Mouse (Mus musculus) lung, embryonic 14.5 days (tissue): ENCODE results near the gene Arid5b. TPM values are rescaled to one million over a fixed set of nuclear protein-coding genes. Genes with fewer than 3 reads are reported as not detected.

ENCODE experiments used
- ATAC-seq: fragments of 200-750 bp; cut with Nextera tagmentation; 2 replicates; pipeline ENCODE4 v1.8.0; 2017; ENCODE audit warnings: mild to moderate bottlenecking, moderate TSS enrichment, moderate library complexity; ENCODE audit not compliant: insufficient read depth
- DNase-seq: peaks from one replicate; pipeline ENCODE4 v3.0.0-alpha.2; 2015
- H3K27ac ChIP-seq: fragments of 300-500 bp; sonication (generic); 2 replicates; pipeline ENCODE4 v1.5.1; 2014; ENCODE audit warnings: low read depth, mild to moderate bottlenecking, moderate library complexity
- H3K27me3 ChIP-seq: fragments of 300-500 bp; sonication (generic); 2 replicates; pipeline ENCODE4 v1.6.1; 2014; ENCODE audit warnings: low read length, control low read depth; ENCODE audit not compliant: insufficient read depth
- H3K36me3 ChIP-seq: fragments of 300-500 bp; sonication (generic); 2 replicates; pipeline ENCODE4 v1.6.1; 2014; ENCODE audit warnings: control low read depth; ENCODE audit not compliant: insufficient read depth
- H3K4me1 ChIP-seq: fragments of 300-500 bp; sonication (generic); 2 replicates; pipeline ENCODE4 v1.6.1; 2014; ENCODE audit warnings: antibody characterized with exemption, control low read depth; ENCODE audit not compliant: insufficient read depth
- H3K4me2 ChIP-seq: fragments of 300-500 bp; sonication (generic); 2 replicates; pipeline ENCODE4 v1.6.1; 2014; ENCODE audit warnings: mild to moderate bottlenecking
- H3K4me3 ChIP-seq: fragments of 300-500 bp; sonication (generic); 2 replicates; pipeline ENCODE4 v1.5.1; 2014; ENCODE audit warnings: low read depth, low read length
- H3K9ac ChIP-seq: fragments of 300-500 bp; sonication (generic); 2 replicates; pipeline ENCODE4 v1.6.1; 2014
- H3K9me3 ChIP-seq: fragments of 300-500 bp; sonication (generic); 2 replicates; pipeline ENCODE4 v1.6.1; 2016; ENCODE audit warnings: low read depth, low read length, control low read depth
- CTCF ChIP-seq: IDR thresholded peaks from 2 replicates; pipeline ENCODE4 v1.5.1; 2016; ENCODE audit warnings: antibody characterized with exemption, low read depth
- WGBS: fragments of 180-500 bp; shearing (Covaris S2); extraction: QIAGEN DNeasy Blood & Tissue Kit; methylation state at CpG from one replicate; pipeline ENCODE4 v1.1.7; 2014; 5-methylcytosine and 5-hydroxymethylcytosine counted together
- polyA plus RNA-seq: library from polyadenylated mRNA; unstranded; fragments of >200 nt; fragmentation: Nextera tagmentation; extraction: Ambion mirVana; gene quantifications from 2 replicates; pipeline ENCODE4 v1.2.1, GENCODE M21; 2014

The Arid5b gene
- polyA plus RNA-seq, 1 experiment from 2014 or later: 41.2 TPM

DNA sequence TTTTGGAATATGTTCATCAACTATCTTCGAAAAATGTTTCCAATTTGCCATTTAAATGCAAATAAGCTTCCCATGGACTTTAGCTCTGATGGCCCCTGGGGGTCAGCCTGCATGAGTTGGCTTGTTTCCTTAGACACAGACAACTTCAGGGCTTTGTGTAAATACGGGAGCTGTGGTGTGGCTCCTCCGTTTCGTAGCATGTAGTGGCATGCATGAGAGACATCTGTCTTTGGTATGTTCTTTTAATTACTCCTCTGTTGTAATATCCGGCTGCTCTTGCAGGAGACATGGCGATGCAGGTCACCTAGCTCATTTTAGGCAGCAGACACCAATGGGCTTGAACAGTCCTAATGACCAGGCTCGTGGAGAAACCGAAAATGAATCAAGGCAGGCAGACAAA, 121.0 kb downstream of the Arid5b start:
- WGBS: 57% methylated on average over 8 of the region's 8 CpGs
- ATAC-seq: no peak

DNA sequence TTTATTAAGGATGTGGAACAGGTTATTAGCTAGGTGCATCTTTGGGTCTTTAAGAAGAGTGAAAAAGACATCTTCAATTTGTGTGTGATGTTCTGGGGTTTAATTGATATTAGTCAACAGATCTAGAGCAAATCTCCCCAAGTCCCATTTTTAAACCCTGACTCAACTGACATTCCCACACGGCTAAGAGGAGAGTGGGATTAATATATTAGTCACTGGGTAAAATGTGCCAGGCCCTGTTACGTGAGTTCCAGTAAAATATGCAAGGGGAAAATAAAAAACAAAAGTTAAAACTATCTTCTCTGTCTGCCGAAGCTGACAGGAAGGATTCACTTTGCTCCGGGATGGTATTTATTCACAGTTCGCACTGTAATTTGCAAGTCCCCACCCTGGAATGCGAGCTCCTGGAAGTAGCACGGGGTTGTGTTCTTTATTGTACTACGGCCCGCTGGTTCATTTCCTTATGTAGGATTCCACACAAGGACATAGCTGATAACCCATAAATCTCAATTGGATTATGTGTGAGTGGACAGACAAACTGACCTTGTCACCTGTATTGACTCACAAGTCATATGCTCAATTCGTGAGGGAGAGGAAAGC, 121.8 kb downstream of the Arid5b start:
- no peaks in the 10 kb centered on the region for H3K27me3 ChIP-seq
- DNase-seq (no peak), ATAC-seq (no peak)
- 51% methylated on average over 10 of the region's 10 CpGs for WGBS
- TF ChIP-seq CTCF: no peak
- no peak overlapping the region for H3K4me3 ChIP-seq
- H3K9me3 ChIP-seq: no peaks in the 10 kb centered on the region
- H3K27ac ChIP-seq: no peak overlapping the region
- 0 out of 2 replicates have a peak, but pooled peaks cover 5% of the 10 kb centered on the region for H3K4me1 ChIP-seq
- H3K36me3 ChIP-seq: no peaks in the 10 kb centered on the region
- no peak overlapping the region for H3K9ac ChIP-seq
- H3K4me2 ChIP-seq: no peak overlapping the region

More for the DNA sequence above, 121.0 kb downstream of the Arid5b start:
- TF ChIP-seq CTCF: no peak
- Histone ChIP-seq H3K27me3 (no peaks in the 10 kb centered on the region), H3K4me1 (0 out of 2 replicates have a peak, but pooled peaks cover 5% of the 10 kb centered on the region), H3K36me3 (peaks cover 3% of the 10 kb centered on the region; the same call in 1 of the 2 replicates), H3K27ac (no peak overlapping the region), H3K4me2 (no peak overlapping the region), H3K4me3 (no peak overlapping the region), H3K9me3 (no peaks in the 10 kb centered on the region), H3K9ac (no peak overlapping the region)
- peak; percentile 17 for DNase-seq

DNA sequence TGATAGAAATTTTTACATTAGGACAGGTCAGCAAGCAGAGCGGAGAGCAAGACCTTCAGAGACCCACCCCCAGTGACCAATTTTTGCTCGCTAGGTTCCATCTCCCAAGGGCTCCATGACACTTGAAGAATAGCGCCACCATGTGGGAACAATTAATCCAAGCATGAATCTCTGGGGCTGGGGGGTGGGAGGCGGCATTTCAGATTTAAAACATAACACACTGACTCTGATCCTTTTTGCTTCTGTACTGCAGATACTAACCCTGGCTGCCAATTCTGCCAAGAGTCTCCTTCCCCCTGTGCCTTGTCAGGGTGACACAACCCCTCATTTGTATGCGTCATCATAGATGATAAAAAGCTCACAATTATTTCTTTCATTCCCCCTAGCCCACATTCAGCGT, 122.4 kb downstream of the Arid5b start:
- 0 out of 2 replicates have a peak, but pooled peaks cover 5% of the 10 kb centered on the region for H3K4me1 ChIP-seq
- H3K27me3 ChIP-seq: no peaks in the 10 kb centered on the region
- ATAC-seq (no peak), DNase-seq (no peak)
- no peaks in the 10 kb centered on the region for H3K9me3 ChIP-seq
- no peak overlapping the region for H3K4me2 ChIP-seq
- H3K27ac ChIP-seq: no peak overlapping the region
- no peak overlapping the region for H3K4me3 ChIP-seq
- H3K36me3 ChIP-seq: no peaks in the 10 kb centered on the region
- no peak overlapping the region for H3K9ac ChIP-seq
- 74% methylated on average over 6 of the region's 6 CpGs for WGBS
- TF ChIP-seq CTCF: no peak

DNA sequence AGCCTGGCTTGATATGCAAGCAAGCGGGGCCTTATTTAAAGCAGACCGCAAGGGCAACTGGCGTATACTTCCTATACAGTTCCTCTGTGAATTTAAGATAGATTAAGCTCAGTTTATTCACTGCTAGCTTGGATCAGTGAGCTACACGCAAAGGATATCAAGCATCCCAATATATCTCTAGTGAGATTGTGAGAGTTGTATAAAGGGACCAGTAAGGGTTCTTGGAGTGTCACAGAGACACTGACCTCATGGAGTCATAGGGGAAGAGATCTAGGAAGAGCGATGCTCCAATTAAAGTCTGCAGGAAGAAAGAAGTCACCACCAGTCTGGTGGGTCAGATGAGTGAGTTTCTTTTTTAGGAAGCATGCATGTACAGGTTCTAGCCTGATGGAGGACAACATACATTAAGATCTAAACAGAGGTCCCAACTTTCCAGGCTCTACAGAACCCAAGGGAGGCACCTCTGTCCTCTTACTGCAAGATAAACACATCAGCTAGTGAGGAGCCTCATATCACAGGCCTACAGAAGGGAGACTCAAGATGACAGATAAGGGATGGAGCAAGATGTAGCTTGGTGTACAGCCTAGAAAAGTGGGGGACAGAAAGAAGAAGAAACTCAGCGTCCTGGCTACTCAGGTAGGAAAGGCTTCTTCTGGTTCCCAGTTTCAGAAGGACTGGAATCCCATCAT, 123.0 kb downstream of the Arid5b start:
- Histone ChIP-seq H3K27ac (no peak overlapping the region), H3K4me3 (no peak overlapping the region), H3K9ac (no peak overlapping the region), H3K9me3 (no peaks in the 10 kb centered on the region), H3K27me3 (no peaks in the 10 kb centered on the region), H3K4me2 (no peak overlapping the region), H3K4me1 (0 out of 2 replicates have a peak, but pooled peaks cover 5% of the 10 kb centered on the region), H3K36me3 (no peaks in the 10 kb centered on the region)
- WGBS: 95% methylated on average over 6 of the region's 6 CpGs
- ATAC-seq: peak; percentile 67; the same call in 1 of the 2 replicates
- DNase-seq: no peak
- no peak for TF ChIP-seq CTCF

DNA sequence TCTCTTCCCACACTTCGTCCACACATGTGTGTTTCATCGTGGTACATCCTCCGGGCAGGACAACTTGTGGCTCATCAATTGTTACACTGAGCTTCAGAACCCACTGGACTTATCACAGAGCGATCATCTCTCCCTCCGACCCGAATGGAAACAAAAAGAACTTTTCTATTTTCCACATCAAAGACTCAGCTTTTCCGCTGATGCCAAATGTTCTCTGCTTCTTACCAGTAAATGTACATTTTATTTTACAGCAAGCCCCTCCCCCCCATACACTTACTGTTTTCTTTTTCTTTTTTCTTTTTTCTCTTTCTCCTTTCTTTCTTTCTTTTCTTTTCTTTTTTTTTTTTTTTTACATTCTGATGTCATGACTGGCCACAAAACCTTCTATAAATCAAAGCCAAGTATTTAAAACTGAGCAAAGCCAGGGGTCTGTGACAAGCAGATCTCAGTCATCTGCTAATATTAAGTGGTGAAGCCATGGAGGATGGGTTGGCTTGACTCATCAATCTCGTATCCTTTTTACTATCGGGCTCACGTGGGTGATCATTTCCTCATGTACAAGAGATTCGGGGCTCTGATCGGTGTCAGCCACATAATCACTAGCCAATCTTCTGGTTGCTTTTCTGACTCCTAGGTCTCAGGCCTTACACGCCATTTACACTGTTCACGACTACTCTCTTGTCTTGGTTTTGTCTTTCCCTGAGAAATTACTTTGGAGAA, 124.3 kb downstream of the Arid5b start:
- Histone ChIP-seq H3K9me3 (no peaks in the 10 kb centered on the region), H3K4me3 (no peak overlapping the region), H3K9ac (no peak overlapping the region), H3K4me1 (0 out of 2 replicates have a peak, but pooled peaks cover 5% of the 10 kb centered on the region), H3K36me3 (no peaks in the 10 kb centered on the region), H3K27me3 (no peaks in the 10 kb centered on the region), H3K27ac (no peak overlapping the region), H3K4me2 (no peak overlapping the region)
- 87% methylated on average over 14 of the region's 14 CpGs for WGBS
- DNase-seq (no peak), ATAC-seq (no peak)
- no peak for TF ChIP-seq CTCF

DNA sequence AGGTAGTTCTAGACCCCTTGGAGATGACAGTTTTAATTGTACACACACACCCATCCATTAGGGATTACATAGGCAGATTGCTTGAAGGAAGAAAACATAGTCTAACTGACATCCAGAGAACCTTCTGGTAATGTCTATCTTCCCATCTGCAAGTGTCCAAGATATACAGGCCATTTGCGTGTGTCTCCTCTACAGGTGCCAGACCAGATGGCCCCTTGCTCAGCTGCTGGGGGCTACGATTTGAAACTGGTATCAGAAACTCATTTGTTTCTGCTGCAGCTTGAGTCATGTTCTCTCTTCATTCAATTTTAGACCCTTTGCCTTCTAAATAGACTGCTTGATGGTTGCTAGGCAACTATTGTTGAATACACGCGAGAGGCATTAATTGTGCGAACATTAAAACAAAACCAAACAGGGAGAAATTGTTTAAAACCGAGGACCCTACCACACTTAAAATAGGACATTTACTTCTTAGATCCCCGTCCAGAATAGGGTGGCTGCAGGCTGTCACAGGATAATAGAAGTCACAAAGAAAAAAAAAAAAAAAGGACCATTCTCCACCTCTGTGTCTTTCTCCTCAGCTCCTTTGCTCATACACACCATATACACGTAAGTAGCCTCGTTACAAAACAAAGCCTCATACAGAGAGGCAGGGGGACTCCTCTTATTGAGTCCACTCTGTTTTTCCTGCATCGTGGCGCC, 125.0 kb downstream of the Arid5b start:
- no peaks in the 10 kb centered on the region for H3K9me3 ChIP-seq
- H3K9ac ChIP-seq: no peak overlapping the region
- DNase-seq: no peak
- no peak overlapping the region for H3K4me2 ChIP-seq
- TF ChIP-seq CTCF: no peak
- no peak overlapping the region for H3K27ac ChIP-seq
- 75% methylated on average over 11 of the region's 11 CpGs for WGBS
- no peak overlapping the region for H3K4me3 ChIP-seq
- ATAC-seq: no peak
- peaks cover 8% of the 10 kb centered on the region; the same call in 1 of the 2 replicates for H3K4me1 ChIP-seq
- H3K36me3 ChIP-seq: no peaks in the 10 kb centered on the region
- H3K27me3 ChIP-seq: no peaks in the 10 kb centered on the region
